Mouse (Mus musculus) heart, adult 2 months (tissue): ENCODE results near the gene Tpk1.

ENCODE experiments used
- CTCF ChIP-seq: fragments of 200-600 bp; IDR thresholded peaks from 2 replicates; pipeline ENCODE4 v1.8.1; 2022; ENCODE audit warnings: antibody characterized with exemption, mild to moderate bottlenecking, moderate library complexity
- POLR2A ChIP-seq: fragments of 200-500 bp; IDR thresholded peaks from 2 replicates; pipeline ENCODE4 v1.6.1; 2011; ENCODE audit warnings: mild to moderate bottlenecking, low read depth, low read length, control low read depth; ENCODE audit not compliant: insufficient read depth

GRCm38 (mm10) chr6:43581809-43582208 lies 84.3 kb downstream of the Tpk1 start:
- TF ChIP-seq POLR2A (no peak), CTCF (no peak)
